Mouse (Mus musculus) erythroblast, adult 5-6 weeks (primary cell): Measurements from ENCODE around the gene Olfr1537. TPM values are rescaled to one million over a fixed set of nuclear protein-coding genes. Genes with fewer than 3 reads are reported as not detected.

Source experiments
- ATAC-seq: replicated peaks from 2 replicates; pipeline ENCODE4 v1.8.0; 2016; ENCODE audit warnings: moderate number of reproducible peaks, mild to moderate bottlenecking, moderate TSS enrichment, inconsistent platforms; ENCODE audit not compliant: poor library complexity, low FRiP score, severe bottlenecking
- total RNA-seq, 2 experiments: library from RNA; stranded (forward) in 1 of 2; stranded (reverse) in 1 of 2; fragments of 150-400 nt in 1 of 2; fragments of 200-764, 138-1000 nt in 1 of 2; gene quantifications; 2 replicates each; pipeline versions ENCODE4 v1.2.3 to v1.2.4; 2015 to 2017; ENCODE audit warnings: low replicate concordance in 2 of 2

Olfr1537 gene
- total RNA-seq (2015; ENCODE audit: low replicate concordance) (not detected in 2 replicates), total RNA-seq (2017; ENCODE audit: low replicate concordance) (not detected in 2 replicates)

DNA sequence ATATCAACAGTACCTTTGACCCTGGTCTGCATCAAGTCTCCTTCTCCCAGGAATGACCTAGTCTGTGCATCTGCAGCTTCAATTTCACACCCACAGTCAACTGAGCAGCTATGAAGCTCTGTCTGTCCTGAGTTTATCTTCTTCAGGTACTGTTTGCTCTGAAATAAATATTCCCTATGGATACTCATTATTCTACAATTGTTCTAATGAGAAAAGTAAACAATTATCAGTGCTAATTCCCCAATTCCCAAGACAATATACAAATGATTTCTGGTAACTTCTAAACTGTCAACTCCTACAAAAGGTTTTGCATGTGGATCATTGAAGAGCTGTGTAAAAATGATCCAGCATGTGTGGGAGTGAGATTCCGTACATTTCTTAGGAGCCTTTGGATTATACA, at the start of gene Olfr1537:
Gene Olfr1537 (minus strand): TSS at position 101 of the 400 bp plus-strand sequence.
- no peak for ATAC-seq

DNA sequence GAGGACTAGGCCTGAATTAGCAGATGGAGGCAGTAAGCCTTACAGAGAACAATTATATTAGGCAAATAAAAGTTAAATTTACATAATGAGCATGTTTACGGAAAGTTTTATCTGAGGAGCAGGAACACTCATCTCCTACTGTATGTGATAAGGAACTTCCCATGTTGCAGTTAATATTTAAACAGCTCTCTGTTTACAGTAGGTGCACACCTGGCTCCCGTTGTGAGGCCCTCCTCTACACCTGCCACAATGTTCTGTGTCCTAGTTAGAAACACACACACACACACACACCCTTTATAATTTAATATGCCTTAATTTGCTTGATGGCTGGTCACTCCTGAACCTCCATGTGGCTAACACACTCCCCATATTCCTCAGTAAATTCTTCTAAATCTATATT, 37.3 kb upstream of the Olfr1537 start:
- no peak for ATAC-seq

DNA sequence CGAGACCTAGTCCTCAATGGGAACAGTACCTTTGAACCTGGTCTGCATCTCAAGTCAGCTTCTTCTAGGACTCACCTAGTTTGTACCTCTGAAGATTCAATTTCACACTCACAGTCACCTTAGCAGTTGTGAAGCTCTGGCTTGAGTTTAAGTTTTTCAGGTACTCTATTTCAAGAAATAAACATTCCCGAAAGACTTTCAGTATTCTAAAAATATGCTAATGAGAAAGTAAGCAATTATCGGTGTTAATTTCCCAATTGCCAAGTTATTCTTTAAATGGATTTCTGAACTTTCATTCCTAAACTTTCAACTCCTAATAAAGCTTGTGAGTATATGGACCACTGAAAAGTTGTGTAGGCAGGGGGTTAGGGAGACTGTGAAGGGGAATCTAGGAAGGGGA, 26.9 kb upstream of the Olfr1537 start, which contains the start of gene Olfr945:
Gene Olfr945 (minus strand): TSS at position 101 of the 400 bp plus-strand sequence.
- ATAC-seq, result no peak

DNA sequence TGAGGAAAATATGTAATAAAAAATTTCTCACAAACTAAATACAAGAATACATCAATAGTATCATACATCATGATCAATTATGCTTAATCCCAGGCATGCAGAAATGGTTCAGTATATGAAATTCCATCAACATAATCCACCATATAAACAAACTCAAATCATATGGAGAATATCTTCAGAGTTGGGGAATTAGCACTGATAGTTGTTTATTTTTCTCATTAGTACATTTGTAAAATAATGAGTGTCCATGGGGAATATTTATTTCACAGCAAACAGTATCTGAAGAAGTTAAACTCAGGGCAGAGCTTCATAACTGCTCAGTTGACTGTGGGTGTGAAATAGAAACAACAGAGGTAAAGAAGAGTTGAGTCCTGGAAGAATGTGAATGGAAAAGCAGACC, 48.2 kb downstream of the Olfr1537 start, which contains the start of gene Olfr944:
Gene Olfr944 (plus strand): TSS at position 301 of the 400 bp plus-strand sequence.
- ATAC-seq, result no peak

Other genes with a start within 250 kb of the Olfr1537 start
- gene Olfr146, start 226.6 kb downstream of the Olfr1537 start, total RNA-seq (2015; ENCODE audit: low replicate concordance), result not detected in 2 replicates
- not detected in 2 replicates for gene Olfr146, start 226.6 kb downstream of the Olfr1537 start, total RNA-seq (2017; ENCODE audit: low replicate concordance)
- gene Olfr937, start 185.0 kb downstream of the Olfr1537 start, total RNA-seq (2015; ENCODE audit: low replicate concordance), result not detected in 2 replicates
- not detected in 2 replicates for gene Olfr937, start 185.0 kb downstream of the Olfr1537 start, total RNA-seq (2017; ENCODE audit: low replicate concordance)
- not detected in 2 replicates for gene Olfr938, start 171.1 kb downstream of the Olfr1537 start, total RNA-seq (2015; ENCODE audit: low replicate concordance)
- gene Olfr938, start 171.1 kb downstream of the Olfr1537 start, total RNA-seq (2017; ENCODE audit: low replicate concordance), result not detected in 2 replicates
- not detected in 2 replicates for gene Olfr27, start 121.9 kb downstream of the Olfr1537 start, total RNA-seq (2015; ENCODE audit: low replicate concordance)
- gene Olfr27, start 121.9 kb downstream of the Olfr1537 start, total RNA-seq (2017; ENCODE audit: low replicate concordance), result not detected in 2 replicates
- gene Olfr943, start 83.7 kb downstream of the Olfr1537 start, total RNA-seq (2015; ENCODE audit: low replicate concordance), result not detected in 2 replicates
- gene Olfr943, start 83.7 kb downstream of the Olfr1537 start, total RNA-seq (2017; ENCODE audit: low replicate concordance), result under 0.01 TPM in 1 of 2 replicates, not detected in the other
- not detected in 2 replicates for gene Olfr944, start 48.1 kb downstream of the Olfr1537 start, total RNA-seq (2015; ENCODE audit: low replicate concordance)
- not detected in 2 replicates for gene Olfr944, start 48.1 kb downstream of the Olfr1537 start, total RNA-seq (2017; ENCODE audit: low replicate concordance)
- not detected in 2 replicates for gene Olfr945, start 26.8 kb upstream of the Olfr1537 start, total RNA-seq (2015; ENCODE audit: low replicate concordance)
- not detected in 2 replicates for gene Olfr945, start 26.8 kb upstream of the Olfr1537 start, total RNA-seq (2017; ENCODE audit: low replicate concordance)
- gene Olfr948, start 76.1 kb upstream of the Olfr1537 start, total RNA-seq (2015; ENCODE audit: low replicate concordance), result not detected in 2 replicates
- gene Olfr948, start 76.1 kb upstream of the Olfr1537 start, total RNA-seq (2017; ENCODE audit: low replicate concordance), result not detected in 2 replicates
- not detected in 2 replicates for gene Olfr951, start 137.4 kb upstream of the Olfr1537 start, total RNA-seq (2015; ENCODE audit: low replicate concordance)
- gene Olfr951, start 137.4 kb upstream of the Olfr1537 start, total RNA-seq (2017; ENCODE audit: low replicate concordance), result not detected in 2 replicates
- gene Olfr952, start 177.2 kb upstream of the Olfr1537 start, total RNA-seq (2015; ENCODE audit: low replicate concordance), result not detected in 2 replicates
- not detected in 2 replicates for gene Olfr952, start 177.2 kb upstream of the Olfr1537 start, total RNA-seq (2017; ENCODE audit: low replicate concordance)
- not detected in 2 replicates for gene Olfr954, start 206.7 kb upstream of the Olfr1537 start, total RNA-seq (2015; ENCODE audit: low replicate concordance)
- 0.70 TPM in 1 of 2 replicates, not detected in the other for gene Olfr954, start 206.7 kb upstream of the Olfr1537 start, total RNA-seq (2017; ENCODE audit: low replicate concordance)
- not detected in 2 replicates for gene Olfr955, start 221.9 kb upstream of the Olfr1537 start, total RNA-seq (2015; ENCODE audit: low replicate concordance)
- not detected in 2 replicates for gene Olfr955, start 221.9 kb upstream of the Olfr1537 start, total RNA-seq (2017; ENCODE audit: low replicate concordance)
- gene Olfr44, start 244.0 kb upstream of the Olfr1537 start, total RNA-seq (2015; ENCODE audit: low replicate concordance), result not detected in 2 replicates
- gene Olfr44, start 244.0 kb upstream of the Olfr1537 start, total RNA-seq (2017; ENCODE audit: low replicate concordance), result not detected in 2 replicates